Mouse (Mus musculus) liver, postnatal 0 days (tissue): ENCODE measurements at regions not wholly inside any gene's neighbourhood (a gene's known extent, or its start where the extent isn't known, plus 50 kb on each side); places are given as distances from the start of the nearest gene placed in this dataset.

Experiments used
- CTCF ChIP-seq: sonication (generic); IDR thresholded peaks from 2 replicates; pipeline ENCODE4 v1.5.1; 2016; ENCODE audit warnings: antibody characterized with exemption, low read depth
- EP300 ChIP-seq: IDR thresholded peaks from 2 replicates; pipeline ENCODE4 v1.6.1; 2016; ENCODE audit warnings: antibody characterized with exemption, low read depth, mild to moderate bottlenecking

DNA sequence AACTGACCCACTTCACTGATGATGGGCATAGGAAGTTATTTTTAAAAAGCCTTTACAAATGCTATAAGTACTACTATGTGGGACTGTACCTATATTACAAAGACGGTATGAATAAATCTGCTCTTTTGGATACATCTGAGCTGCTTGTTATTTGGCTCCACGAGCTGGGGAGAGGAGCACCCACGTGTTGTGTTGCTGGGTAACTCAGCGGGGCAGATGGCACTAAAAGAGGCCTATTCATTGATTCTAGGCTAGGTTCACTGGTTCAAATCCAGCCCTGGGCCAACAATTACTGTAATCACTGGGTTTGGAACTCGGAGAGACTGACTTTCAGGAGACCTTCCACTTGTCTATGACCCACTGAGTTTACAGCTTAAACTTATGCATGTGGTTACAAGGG, 176.0 kb upstream of the Cadm1 start:
- no peak for TF ChIP-seq CTCF
- no peak for TF ChIP-seq EP300
